Mouse (Mus musculus): ENCODE data around the gene Klhl2.

The Klhl2 gene

DNA sequence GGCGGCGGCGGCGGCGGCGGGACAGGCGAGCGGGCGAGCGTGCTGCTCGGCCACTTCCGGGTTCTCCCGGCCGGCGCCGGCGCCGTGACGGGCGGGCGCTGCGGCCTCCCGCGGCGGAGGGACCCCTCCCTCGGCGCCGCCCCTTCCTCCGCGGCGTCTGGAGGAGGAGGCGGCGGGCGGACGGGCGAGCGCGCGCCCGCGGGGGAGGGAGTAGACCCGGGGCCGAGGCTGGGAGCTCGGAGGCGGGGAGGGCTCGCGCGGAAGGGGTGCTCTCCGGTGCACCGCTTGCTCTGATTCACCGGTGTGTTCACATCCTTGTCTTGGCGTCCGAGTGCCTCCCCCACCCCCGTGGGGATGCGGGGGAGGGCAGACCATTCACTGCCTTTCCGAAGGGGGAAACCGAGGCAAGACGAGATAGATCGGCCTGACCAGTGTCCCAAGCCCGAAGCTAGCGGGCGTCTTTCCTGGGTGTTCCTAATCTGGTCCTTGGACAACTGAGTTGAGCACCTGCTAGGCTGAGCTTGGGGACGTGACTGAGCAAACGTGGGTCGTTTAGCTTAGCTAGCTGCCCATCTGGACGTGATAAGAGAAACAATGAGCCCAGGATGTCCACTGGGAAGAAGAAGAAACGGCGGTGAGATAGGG, at the start of gene Klhl2:
TSS of gene Klhl2 (minus strand) at position 121 of the 645 bp plus-strand sequence.
- DNase-seq: peak; percentile 84 to 89

GRCm38 (mm10) chr8:64898710-64899109, 48.9 kb upstream of the Klhl2 start:
- DNase-seq: no peak

DNA sequence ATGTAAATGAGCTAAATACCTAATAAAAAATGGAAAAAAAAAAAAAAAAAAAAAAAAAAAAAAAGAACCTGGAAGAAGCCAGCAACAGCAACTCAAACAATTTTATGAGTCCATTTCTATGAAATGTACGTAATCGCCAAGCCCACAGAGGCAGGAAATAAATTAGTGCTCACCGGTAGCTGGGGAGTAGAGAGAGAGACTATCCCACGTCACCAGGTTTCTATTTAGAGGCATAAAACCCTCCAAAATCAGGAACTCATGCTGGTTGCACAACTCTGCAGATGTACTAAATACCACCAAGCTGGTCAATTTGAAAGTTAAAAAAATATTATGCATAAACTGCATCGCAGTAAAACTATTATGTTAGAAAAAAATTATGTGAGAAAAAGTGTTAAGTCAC, 46.9 kb upstream of the Klhl2 start:
- no peak for DNase-seq

DNA sequence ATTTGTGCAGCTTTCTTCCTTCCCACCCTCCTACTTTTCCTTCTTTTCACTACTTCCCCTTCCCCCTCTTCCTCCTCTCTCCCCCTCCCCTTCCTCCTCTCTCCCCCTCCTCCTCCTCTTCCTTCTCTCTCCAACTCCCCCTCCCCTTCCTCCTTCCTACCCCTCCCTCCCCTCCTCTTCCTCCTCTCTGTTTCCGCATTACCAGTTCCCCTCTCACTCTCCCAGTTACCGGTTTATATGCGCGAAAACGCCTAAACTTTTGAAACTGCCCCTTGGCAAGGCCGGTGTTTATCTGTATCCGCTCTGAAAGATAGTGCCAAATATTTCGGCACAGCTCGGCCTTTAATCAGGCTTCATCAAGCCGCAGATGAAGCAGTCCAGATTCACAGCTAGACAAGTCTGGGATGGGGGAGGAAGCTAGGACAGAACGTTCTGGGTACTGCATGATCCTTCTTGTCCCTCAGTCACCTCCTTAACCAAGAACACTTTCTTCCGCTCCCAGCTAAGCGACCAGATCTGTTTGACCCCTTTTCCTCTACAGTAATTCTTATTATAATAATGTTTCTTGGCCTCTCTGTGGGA, 30.9 kb upstream of the Klhl2 start:
- DNase-seq: peak; percentile 44 to 55

DNA sequence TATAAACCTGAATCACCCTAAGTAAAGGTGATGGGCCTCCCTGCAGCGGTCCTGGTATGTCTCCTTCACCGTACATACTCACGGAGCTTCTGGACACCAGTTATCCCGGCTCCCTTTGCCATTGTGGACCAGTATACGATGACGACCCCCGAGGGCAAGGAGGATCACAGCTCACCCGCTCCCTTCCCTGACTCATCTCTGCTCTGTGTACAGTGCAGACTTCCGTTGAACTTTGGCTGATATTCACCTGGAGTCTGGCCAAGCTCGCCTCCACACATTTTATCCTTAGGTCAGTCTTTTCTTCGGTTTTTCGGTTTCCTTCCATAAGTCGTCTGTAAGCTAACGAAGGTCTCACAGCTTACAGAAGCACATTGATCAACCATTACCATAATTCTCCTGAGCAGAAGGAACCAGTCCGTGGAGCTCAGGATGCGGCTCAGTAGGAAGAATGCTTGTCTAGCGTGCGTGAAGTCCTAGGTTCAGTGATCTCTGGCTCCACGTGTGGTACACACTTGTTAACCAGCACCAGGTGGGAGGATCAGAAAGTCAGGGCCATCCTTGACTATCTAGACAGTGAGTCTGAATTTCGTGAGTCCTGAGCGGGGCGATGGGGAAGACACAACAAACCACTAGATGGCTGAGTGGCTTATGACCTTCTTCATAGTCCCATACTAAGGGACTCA, 28.0 kb upstream of the Klhl2 start:
- peak in 1 of 2 experiments; percentile 10 for DNase-seq

- DNase-seq: peak; percentile 42 to 45
Measured at GRCm38 (mm10) chr8:64871469-64872165, 21.8 kb upstream of the Klhl2 start.

DNA sequence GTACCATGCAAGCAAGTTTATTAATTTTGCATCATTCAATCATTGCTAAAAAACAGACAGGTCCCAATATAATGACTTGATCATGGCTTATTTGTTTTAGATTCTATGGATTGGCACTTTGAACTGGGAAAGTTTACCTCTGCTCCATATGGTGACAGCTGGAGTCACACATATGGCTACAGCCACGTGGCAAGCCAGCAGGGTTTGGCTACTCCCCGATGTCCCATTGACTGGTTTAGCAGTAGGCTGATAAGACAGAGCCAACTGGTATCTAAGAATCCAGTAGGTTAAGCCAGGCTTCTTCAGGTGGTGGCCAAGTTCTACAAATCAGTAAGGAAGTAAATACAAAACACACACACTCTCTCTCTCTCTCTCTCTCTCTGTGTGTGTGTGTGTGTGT, 20.4 kb upstream of the Klhl2 start:
- peak; percentile 73 to 82 for DNase-seq

DNA sequence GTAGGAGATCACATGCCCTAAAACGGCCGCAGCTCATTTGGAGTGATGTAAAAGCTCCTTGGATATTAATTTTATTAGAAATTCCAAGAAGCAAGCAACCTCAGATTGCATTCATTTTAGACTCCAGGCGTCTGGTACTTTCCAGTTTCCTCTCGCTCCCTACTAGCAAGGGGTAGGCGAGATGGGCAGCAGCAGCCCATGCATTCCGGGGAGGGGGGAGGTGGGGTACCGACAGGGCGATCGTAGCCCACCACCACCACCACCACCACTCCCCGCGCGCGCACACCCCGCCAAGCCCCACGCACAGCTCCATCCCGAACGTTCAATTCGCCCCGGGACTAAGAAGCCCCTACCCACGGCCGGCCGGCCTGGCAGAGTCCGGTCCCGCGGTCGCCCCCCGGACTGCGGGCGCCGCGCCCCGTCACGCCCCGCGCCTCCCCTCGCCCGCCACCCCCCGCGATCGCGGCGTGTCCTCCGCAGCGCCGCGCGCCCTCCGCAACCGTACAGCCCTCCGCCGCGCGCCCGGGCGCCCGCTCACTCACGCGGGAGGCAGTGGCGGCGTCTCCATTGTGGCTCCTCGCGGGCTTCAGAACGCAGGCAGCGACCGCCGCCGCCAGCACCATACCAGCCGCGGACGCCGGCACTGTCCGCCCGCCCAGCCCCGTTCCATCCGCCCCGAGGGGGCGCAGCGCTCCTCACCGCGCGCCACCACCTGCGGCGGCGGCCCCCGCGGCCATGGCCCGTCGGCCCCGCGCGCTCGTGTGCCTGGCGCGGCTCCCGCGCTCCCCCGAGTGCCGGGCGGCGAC, 523 bp downstream of the Klhl2 start:
- DNase-seq: peak; percentile 63 to 74

DNA sequence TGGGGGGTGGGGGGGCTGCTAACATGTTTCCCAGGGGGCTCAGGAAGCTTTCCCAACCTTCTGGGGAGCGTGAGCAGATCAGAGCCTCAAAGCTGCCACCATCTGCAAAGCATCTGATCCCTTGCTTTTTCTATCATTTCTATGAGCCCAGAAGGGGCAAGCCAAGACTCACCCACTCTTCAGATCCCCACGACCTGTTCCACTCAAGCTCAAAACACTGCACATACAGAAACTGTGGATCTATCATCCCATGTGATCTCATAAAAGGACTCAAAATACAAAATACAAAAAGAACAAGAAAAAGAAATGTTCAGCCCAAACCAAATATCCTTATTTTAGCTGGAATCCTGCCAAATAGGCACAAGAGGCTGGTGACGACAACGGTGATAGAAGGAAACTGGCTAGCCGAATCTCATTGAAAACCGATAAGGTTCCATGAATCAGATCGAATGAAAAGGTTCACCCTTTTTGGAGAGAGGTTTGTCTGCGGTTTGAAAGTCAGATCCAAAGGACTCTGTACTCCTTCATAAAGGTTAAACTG, 1.5 kb downstream of the Klhl2 start:
- peak in 1 of 2 experiments; percentile 29 for DNase-seq

DNA sequence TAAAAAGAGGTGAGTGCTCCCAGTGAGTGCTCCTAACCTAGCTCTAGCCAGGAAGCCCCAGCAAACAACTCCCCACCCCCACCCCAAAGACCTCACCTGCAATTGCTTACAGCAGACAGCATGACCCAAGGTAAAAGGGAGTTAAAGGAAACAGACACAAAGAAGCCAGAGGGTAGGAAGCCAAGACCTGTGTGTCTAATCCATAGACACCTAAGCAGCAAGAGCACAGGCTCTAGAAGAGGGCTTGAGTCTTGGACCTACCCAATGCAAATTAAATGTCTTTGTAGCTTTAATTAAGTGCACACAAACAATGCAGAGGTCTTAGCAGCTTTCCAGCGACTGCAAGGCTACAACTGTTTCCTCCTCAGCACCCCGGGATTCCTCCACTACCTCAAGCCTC, 2.2 kb downstream of the Klhl2 start:
- no peak for DNase-seq

- DNase-seq: no peak
Measured at GRCm38 (mm10) chr8:64847241-64847640, 2.6 kb downstream of the Klhl2 start.

DNA sequence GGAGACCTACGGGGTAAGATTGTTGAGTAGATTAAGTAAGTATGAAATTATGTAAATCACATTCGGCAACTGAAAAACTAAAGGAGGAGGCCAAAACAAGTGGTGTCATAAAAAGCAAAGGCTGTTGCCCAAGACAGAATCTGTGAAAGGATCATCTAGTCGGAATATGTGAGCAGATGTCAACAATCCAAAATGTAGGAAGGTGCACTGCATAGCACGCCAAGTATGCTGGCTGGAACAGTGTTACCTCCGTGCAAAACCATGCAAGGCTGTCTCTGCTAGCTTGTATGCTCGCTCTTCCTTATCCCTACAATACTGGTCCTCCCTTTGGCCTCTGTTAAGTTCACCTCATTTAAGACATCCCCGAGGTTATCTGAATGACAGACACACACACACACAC, 4.5 kb downstream of the Klhl2 start:
- no peak for DNase-seq

- DNase-seq: peak; percentile 37 to 43
Measured at GRCm38 (mm10) chr8:64844043-64844481, 5.8 kb downstream of the Klhl2 start.

DNA sequence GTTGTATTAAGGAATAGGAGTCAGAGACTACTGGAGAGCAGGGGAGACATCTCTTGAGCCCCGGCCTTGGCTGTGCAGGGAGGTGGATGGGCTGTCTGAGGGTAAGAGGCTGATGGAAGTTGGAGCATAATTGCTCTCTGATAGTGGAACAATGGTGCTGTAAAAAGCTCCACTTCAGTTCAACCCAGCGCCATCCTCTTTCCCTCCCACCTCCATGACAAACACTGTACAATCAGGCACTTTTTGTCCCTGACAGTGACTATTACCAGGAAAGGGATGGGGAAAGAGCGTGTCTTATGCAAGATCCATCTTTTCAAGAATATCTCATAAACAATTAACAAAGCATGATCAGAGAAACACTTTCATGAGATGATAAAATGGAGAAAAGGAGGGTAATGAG, 6.6 kb downstream of the Klhl2 start:
- DNase-seq: no peak

DNA sequence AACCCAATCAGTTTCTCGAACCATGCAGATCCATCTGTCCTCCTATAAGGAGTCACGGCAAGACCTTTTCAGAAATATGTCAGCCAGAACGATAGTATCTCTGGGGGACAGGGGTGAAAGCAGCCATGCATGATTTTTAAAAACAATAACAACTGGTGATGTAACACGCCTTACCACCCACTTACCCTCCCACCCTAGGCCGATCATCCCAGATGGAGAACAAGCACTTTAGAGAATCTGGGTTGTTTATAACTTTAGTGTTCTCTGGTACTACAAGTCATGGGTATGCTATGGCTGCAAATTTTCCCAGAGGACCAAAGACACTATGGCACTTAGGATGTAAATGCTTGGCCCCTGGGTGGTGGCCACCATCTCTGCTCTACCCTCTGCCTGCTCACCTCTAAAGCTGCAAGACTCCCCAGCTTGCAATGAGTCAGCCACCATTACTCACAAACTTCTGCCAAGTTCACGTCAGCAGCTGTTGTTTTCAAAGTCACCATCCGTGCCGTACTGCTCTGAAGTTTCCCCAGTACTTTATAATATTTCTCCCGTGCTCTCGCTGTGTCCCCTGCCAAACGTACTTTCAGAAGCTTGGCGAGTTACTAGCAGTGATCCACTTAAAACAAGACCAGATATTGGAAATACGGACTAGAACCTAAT, 7.9 kb downstream of the Klhl2 start:
- no peak for DNase-seq

DNA sequence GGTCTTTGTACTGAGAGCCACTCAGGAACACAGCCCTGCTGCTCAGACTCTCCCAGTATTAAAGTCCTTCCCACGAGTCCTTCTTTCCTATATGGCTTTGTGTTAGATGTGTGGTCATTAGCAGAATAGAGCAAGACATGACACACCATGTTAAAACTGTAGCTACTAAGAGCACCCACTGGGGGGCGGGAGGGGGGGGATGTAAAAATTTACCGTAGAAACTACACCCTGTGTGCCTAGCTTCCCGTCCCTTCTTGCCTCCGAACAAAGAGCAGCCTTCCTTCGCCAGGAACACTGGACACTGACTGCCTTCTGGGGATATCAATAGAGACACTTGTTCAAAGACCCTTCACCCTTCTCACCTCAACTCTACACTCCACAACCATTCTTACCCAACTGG, 10.2 kb downstream of the Klhl2 start:
- DNase-seq: no peak

DNA sequence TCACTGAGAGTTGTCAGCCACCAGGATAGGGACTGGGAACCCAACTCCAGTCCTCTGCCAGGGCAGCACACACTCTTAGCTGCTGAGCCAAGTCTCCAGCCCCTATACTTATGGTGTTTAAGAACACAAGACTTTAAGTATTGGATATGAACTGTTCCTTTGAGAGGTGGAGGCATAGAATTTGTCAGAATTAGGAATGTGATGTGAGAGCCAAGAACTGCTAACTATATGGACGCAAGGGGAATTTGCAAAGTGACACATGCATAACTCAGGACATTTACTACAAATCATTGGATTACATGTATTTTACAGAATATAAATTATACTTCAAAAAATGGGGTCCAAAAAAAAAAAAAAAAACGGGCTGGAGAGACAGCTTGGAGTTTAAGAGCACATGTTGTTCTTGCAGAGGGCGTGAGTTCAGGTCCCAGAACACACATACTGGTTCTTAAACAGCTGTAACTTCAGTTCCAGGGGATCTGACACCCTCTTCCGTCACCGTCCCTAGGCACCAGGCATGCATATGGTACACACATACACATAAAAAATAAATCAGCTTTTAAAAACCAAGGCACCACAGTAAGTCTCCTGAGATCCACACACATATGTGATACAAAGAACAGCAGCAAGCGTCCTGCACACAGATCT, 14.2 kb downstream of the Klhl2 start:
- DNase-seq: no peak

DNA sequence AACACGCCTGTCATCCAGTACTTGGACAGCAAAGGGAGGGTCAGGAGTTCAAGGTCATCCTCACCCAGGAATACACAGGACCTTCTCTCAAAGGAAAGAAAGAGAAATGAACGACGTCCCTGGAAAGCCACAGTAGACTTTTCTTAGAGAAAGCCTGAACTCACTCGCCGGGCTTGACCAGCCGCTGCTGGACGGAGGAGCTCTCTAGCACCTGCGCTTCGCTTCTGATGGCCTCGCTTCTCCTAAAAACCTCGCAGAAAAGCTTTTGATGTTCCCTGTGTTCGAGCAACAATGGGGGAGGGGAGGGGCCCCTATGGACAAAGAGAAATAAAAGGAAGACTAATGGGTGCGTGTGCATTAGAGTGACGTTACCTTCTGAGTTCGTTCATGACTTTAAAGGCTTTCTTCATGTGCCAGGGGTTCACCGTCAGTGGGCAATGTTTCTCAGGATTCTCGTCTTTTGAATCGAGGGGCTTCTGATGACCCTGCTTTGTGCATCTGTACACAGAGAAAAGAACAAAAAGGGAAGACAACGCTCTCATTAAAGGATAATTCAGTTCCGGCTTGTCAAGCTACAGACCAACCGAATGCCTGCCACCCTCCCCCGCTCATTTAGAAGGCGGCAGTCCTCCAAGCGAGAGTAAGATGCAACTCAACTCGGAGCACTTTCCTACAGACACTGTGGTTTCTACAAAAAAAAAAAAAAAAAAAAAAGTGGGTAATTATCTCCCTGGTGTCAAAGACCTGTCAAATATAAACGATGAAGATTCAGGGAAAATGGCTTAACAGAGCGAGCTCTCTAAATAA, 15.5 kb downstream of the Klhl2 start:
- DNase-seq: no peak

GRCm38 (mm10) chr8:64832581-64833135, 17.2 kb downstream of the Klhl2 start:
- no peak for DNase-seq

- DNase-seq: no peak
Measured at GRCm38 (mm10) chr8:64831656-64832055, 18.2 kb downstream of the Klhl2 start.
